Mouse (Mus musculus) heart, embryonic 11.5 days (tissue): Measurements from ENCODE around the gene Ms4a6c. TPM values are rescaled to one million over a fixed set of nuclear protein-coding genes. Genes with fewer than 3 reads are reported as not detected.
"Not testable (repeated sequence)": the region's sequence is repeated elsewhere in the genome, so short reads cannot be mapped to it uniquely, and the experiment has no call there.

Source experiments
- ATAC-seq: fragments of 200-750 bp; cut with Nextera tagmentation; replicated peaks from 2 replicates; pipeline ENCODE4 v1.8.0; 2017; ENCODE audit warnings: moderate library complexity; ENCODE audit not compliant: insufficient number of reproducible peaks, low FRiP score, low TSS enrichment
- H3K27ac ChIP-seq: fragments of 300-500 bp; sonication (generic); 2 replicates; pipeline ENCODE4 v1.5.1; 2014; ENCODE audit warnings: mild to moderate bottlenecking, low read depth, low read length
- H3K27me3 ChIP-seq: fragments of 300-500 bp; sonication (generic); 2 replicates; pipeline ENCODE4 v1.6.1; 2014; ENCODE audit warnings: mild to moderate bottlenecking, low read length, mixed read lengths; ENCODE audit not compliant: control insufficient read depth, insufficient read depth
- H3K36me3 ChIP-seq: fragments of 300-500 bp; sonication (generic); 2 replicates; pipeline ENCODE4 v1.6.1; 2014; ENCODE audit warnings: mild to moderate bottlenecking, low read length, moderate library complexity, mixed read lengths; ENCODE audit not compliant: control insufficient read depth, insufficient read depth
- H3K4me1 ChIP-seq: fragments of 300-500 bp; sonication (generic); 2 replicates; pipeline ENCODE4 v1.6.1; 2014; ENCODE audit warnings: low read length; ENCODE audit not compliant: control insufficient read depth, insufficient read depth
- H3K4me2 ChIP-seq: fragments of 300-500 bp; sonication (generic); 2 replicates; pipeline ENCODE4 v1.6.1; 2014; ENCODE audit warnings: mild to moderate bottlenecking, moderate library complexity
- H3K4me3 ChIP-seq: fragments of 300-500 bp; sonication (generic); 2 replicates; pipeline ENCODE4 v1.5.1; 2014; ENCODE audit warnings: low read depth, low read length
- H3K9ac ChIP-seq: fragments of 300-500 bp; sonication (generic); 2 replicates; pipeline ENCODE4 v1.6.1; 2014; ENCODE audit warnings: mild to moderate bottlenecking, low read depth, low read length, moderate library complexity
- H3K9me3 ChIP-seq: fragments of 300-500 bp; sonication (generic); replicated peaks from 2 replicates; pipeline ENCODE4 v1.6.1; 2016; ENCODE audit warnings: low read length; ENCODE audit not compliant: control insufficient read depth
- WGBS: fragments of 180-500 bp; shearing (Covaris S2); extraction: QIAGEN DNeasy Blood & Tissue Kit; methylation state at CpG from one replicate; pipeline ENCODE4 v1.1.7; 2014; ENCODE audit not compliant: insufficient replicate concordance; 5-methylcytosine and 5-hydroxymethylcytosine counted together
- polyA plus RNA-seq: library from polyadenylated mRNA; unstranded; fragments of >200 nt; fragmentation: Nextera tagmentation; extraction: Ambion mirVana; gene quantifications from 2 replicates; pipeline ENCODE4 v1.2.1, GENCODE M21; 2014

Ms4a6c gene
- polyA plus RNA-seq, 1 experiment from 2014 or later = 0.21 TPM

DNA sequence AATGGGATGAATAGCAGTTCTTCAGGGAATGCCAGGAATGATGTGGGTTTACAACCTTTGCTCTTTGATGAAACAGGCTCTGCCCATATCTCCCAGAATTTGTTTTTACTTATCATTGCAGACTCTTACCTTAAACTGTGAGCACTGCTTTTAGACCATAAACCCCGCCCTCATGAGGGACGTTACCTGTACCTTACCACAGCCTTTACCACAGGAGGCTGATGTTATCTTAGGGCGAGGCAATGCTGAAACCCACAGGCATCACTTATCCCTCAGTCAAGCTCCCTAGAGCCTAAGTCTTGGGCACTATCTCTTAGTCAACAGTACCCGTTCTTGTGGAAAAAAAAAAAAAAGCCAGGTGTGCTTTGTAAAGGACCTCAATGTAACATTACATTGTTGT is 47.7 kb downstream of the Ms4a6c start:
- no peak for ATAC-seq
- H3K4me3 ChIP-seq = no peak overlapping the region
- H3K9me3 ChIP-seq = no peaks in the 10 kb centered on the region
- no peaks in the 10 kb centered on the region for H3K27me3 ChIP-seq
- no peak overlapping the region for H3K4me2 ChIP-seq
- H3K27ac ChIP-seq = no peak overlapping the region
- H3K9ac ChIP-seq = no peak overlapping the region
- no peaks in the 10 kb centered on the region for H3K4me1 ChIP-seq
- H3K36me3 ChIP-seq = no peaks in the 10 kb centered on the region
- 51% methylated on average over 4 of the region's 4 CpGs for WGBS

DNA sequence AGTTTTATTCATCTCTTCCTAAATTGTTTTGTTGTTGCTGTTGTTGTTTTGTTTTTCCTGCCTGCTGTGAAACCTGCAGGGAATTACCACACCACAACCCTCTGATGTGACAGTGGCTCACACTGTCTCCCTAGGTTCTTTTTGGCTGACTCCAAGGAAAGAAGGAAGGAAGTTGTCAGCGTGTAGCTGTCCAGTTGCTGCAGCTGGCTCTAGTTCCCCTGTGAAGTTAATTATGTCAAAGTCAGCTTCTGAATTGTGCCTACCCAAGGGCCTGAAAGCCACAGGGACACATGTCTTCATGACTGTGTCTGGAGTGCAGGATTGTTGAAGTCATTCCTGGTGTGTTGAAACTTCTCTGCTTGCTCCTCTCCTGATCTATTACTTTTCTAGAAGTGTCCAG is 48.2 kb downstream of the Ms4a6c start:
- not testable (repeated sequence) for H3K4me3 ChIP-seq, H3K9me3 ChIP-seq, H3K27me3 ChIP-seq, H3K4me2 ChIP-seq, H3K36me3 ChIP-seq, H3K27ac ChIP-seq, H3K9ac ChIP-seq, ATAC-seq, H3K4me1 ChIP-seq
- 21% methylated on average over 1 of the region's 1 CpGs for WGBS

DNA sequence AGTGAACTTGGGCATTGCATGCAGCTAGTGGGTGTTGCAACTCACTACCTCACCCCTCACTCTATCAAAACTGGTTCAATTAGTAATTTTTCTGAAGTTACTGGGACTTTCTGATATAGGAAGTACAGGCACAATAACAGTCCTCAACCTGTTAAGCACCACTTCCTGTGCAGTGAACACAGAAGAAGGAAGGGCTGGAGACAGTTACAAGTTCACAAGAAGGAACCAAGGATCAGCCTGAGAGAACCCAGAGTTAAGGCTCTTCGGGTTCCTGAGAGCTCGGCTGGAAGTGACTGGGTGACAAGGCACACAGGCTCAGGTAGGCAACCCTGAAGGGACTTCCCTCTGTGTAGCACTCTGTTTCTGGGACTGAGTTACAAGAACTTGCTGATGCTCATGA is 49.2 kb downstream of the Ms4a6c start:
- not testable (repeated sequence) for H3K9me3 ChIP-seq, H3K4me3 ChIP-seq, ATAC-seq, H3K4me2 ChIP-seq, H3K4me1 ChIP-seq, H3K9ac ChIP-seq, H3K27me3 ChIP-seq, H3K27ac ChIP-seq, H3K36me3 ChIP-seq
- WGBS = 61% methylated on average over 2 of the region's 2 CpGs

DNA sequence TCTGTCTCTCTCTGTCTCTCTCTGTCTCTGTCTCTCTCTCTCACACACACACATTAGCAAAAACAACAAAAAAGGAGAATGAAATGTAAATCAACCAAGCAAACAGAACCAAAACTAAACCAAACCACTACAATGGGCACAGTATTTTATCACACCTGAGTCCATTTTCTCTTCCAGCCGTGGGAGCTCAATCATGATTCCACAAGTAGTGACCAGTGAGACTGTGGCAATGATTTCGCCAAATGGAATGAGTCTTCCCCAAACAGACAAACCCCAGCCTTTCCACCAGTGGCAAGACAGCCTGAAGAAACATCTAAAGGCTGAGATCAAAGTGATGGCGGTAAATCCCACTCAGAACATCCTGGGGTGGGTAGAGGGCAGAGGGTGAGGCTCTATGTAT is 51.0 kb downstream of the Ms4a6c start:
- H3K4me1 ChIP-seq = no peaks in the 10 kb centered on the region
- WGBS = 75% methylated on average over 3 of the region's 3 CpGs
- H3K36me3 ChIP-seq = no peaks in the 10 kb centered on the region
- no peaks in the 10 kb centered on the region for H3K9me3 ChIP-seq
- no peak overlapping the region for H3K9ac ChIP-seq
- no peak overlapping the region for H3K4me2 ChIP-seq
- no peak overlapping the region for H3K27ac ChIP-seq
- no peak for ATAC-seq
- no peaks in the 10 kb centered on the region for H3K27me3 ChIP-seq
- no peak overlapping the region for H3K4me3 ChIP-seq

Other genes starting within 250 kb of the Ms4a6c start
- gene Ms4a12, start 236.9 kb upstream of the Ms4a6c start, polyA plus RNA-seq = not detected in 2 replicates
- not detected in 2 replicates for gene Ms4a1, start 203.1 kb upstream of the Ms4a6c start, polyA plus RNA-seq
- gene Ms4a5, start 185.5 kb upstream of the Ms4a6c start, polyA plus RNA-seq = not detected in 2 replicates
- gene Ms4a14, start 154.9 kb upstream of the Ms4a6c start, polyA plus RNA-seq = not detected in 2 replicates
- gene Ms4a7, start 133.2 kb upstream of the Ms4a6c start, polyA plus RNA-seq = 0.49 TPM in 1 of 2 replicates, not detected in the other
- 0.27 and 1.0 TPM in 2 replicates for gene Ms4a4a, start 93.8 kb upstream of the Ms4a6c start, polyA plus RNA-seq
- gene Ms4a4c, start 64.6 kb upstream of the Ms4a6c start, polyA plus RNA-seq = not detected in 2 replicates
- not detected in 2 replicates for gene Ms4a4b, start 25.8 kb upstream of the Ms4a6c start, polyA plus RNA-seq
- gene Gm8369, start 16.6 kb downstream of the Ms4a6c start, polyA plus RNA-seq = not detected in 2 replicates
- 0.59 and 1.4 TPM in 2 replicates for gene Ms4a6b, start 47.1 kb downstream of the Ms4a6c start, polyA plus RNA-seq
- gene Ms4a4d, start 67.4 kb downstream of the Ms4a6c start, polyA plus RNA-seq = 0.44 and 0.56 TPM in 2 replicates
- 0.87 and 1.1 TPM in 2 replicates for gene Ms4a6d, start 135.5 kb downstream of the Ms4a6c start, polyA plus RNA-seq
- gene Ms4a2, start 154.4 kb downstream of the Ms4a6c start, polyA plus RNA-seq = 0.24 TPM in 1 of 2 replicates, not detected in the other
- 0.39 TPM in 1 of 2 replicates, not detected in the other for gene Ms4a3, start 171.5 kb downstream of the Ms4a6c start, polyA plus RNA-seq
- not detected in 2 replicates for gene Oosp2, start 191.2 kb downstream of the Ms4a6c start, polyA plus RNA-seq
- gene Oosp1, start 221.8 kb downstream of the Ms4a6c start, polyA plus RNA-seq = not detected in 2 replicates
- gene Oosp3, start 227.7 kb downstream of the Ms4a6c start, polyA plus RNA-seq = not detected in 2 replicates